Mouse (Mus musculus) heart, postnatal 4 days (tissue): ENCODE results near the gene Gm10803. TPM values are rescaled to one million over a fixed set of nuclear protein-coding genes. Genes with fewer than 3 reads are reported as not detected.

Experiments
- DNase-seq: peaks from one replicate; pipeline ENCODE4 v3.0.0; 2021
- total RNA-seq, 2 experiments: library from RNA; stranded (reverse); gene quantifications; 2 replicates each; pipeline ENCODE4 v1.2.3; 2021

Gm10803 gene
- total RNA-seq, 2 experiments from 2014 or later: not detected

DNA sequence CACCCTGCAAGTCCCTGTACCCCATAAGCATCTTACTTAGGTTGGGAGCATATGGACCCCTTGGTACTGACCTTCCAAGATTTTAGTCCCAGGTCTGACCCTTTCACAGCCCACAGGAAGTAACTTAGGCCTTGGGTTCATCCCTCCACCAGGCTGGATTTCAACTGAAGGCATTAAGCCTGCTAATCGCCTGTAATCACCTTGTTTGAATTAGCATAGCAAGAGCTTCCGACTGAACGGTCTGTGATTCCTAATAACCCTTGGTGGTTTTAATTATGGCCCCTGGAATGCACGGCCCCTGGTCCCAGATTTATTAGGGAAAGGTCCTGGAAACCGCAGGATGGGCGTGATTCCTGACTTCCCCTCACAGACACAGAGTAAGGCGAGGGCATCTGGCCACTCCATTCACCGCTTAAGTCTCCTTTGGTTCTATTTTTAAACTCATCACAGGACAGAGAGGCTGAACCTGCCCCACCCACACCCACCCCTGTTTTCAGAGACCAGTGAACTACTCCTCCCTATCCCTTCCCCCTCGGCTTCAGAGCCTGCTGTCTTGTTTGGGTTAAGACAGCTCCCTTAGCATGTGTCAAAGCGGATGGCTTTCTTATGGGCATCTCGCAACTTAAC lies 31.9 kb downstream of the Gm10803 start:
- DNase-seq: no peak

DNA sequence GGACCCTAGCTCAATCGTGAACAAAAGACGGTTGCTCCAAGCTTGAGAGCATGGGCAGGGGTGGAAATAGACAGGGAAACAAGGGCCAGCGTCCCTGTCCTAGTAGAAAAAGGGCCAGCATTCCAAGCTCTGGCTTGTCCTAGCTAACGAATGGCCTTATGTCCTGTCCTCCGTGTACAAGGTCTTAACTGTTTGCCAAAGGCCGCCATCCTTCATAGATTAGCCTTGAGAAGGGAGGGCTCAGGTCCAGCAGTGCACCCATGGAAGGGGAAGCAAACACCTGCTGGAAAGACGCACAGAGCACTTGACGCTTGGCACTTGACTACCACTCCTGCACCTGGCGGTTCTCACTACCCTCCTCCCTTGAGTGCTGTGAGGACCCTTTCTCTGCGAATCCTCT lies 32.8 kb downstream of the Gm10803 start:
- DNase-seq: no peak

DNA sequence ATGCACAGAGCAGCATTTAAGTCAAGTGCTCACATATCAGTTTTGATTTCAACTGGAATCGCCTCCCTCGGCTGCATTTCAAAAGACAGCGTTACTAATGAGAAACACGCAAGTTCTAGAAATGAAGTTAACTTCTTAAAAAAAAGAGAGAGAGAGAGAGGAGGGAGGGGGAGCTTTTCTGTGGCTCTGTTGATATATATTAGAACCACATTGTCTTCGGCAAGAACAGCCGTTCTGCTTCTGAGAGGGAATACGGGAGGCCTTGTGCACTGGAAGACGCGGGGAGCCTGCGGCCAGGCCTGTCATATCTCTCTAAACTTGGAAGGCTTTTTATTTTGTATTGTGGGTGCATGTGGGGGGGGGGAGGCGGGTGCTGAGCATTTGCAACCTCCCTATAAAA lies 36.8 kb downstream of the Gm10803 start:
- no peak for DNase-seq

DNA sequence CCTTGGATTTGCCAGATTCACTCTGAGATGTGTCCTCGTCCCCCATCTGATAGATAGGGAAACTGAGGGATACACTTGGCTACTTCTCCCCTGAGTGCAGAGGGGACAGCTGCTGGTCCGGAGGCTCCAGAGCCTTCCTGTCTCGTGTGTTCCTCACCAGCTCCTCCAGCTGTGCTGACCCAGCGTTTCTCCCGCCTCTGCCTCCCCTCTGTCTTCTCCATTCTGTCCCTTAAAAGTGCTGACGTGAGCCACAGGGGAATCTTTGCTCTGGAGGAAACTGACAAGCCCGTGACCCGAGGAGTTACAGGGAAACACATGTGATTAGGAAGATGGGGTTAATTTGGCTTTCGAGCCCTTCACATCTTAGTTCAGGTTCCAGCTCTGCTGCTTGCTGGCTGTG lies 39.4 kb downstream of the Gm10803 start:
- DNase-seq: peak; percentile 29

DNA sequence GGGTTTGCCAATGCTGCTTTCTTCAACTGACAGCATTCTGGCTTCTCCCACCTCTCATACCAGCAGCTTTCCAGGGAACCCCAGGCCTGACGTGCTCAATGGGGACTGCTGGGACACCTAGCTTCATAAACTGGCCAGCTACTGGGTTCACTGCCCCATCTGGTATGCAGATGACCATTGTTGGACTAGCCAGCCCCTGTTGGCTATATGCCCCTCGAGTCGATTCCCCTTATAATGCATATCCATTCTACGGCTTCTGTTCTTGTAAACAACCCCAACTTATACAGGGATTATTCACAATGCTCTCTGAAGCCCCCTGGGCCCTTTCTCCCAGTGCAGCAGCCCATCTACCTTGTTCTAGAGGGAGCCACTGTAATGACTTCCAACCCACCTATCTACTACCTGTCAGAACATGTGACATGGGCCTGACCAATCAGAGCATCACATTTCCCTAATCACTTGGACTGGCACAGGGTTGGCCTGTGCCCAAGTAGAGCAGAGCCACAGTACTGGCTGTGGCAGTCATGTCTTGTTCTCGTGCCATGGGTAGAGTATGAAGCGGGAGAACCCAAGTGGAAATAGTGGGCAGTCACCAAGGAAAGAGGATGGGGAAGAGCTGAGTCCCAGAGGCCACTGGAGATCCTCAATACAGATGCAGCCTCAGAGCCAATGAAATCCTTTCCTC lies 44.4 kb downstream of the Gm10803 start:
- DNase-seq: no peak

DNA sequence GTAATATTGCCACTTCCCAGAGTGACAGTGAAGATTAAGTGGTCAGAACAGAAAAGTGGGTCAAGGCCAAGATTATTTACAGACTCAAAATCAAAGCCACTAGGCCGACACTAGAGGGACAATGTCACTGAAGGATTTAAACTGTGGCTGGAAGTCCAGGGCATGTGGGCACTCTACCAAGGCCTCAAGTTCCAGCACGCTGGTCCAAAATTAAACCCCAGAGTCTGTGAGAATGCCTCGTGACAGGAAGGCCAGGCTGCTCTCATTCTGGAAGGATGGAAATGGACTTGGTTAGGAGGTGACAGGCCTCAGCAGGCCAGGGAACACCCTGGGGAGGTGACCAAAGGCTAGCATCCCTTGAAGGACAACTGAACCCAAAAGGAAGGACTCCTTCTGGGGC lies 48.4 kb downstream of the Gm10803 start:
- DNase-seq: peak; percentile 17

DNA sequence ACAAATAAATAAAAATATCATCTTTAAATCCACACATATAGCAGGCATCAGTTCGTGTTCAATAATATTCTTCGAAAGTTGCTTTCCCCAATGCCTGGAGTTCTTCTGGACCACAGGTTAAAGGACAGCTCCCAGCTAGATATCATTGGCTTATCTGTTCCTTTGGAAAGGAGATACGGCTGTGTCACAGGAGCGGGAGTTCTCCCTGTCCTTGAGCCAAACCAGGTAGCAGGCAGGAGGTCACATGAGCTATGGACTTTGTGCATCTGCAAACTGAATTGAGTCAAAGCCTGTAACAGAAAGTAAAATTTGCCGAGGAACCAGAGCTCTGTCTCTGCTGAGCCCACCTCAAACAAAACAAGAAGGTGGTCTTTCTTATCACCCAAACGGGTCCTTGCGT lies 52.7 kb downstream of the Gm10803 start:
- no peak for DNase-seq

Other genes with a start within 250 kb of the Gm10803 start
- 10 to 100 TPM; 60.2 to 64.7 TPM for gene Tspan18, start 226.1 kb upstream of the Gm10803 start, total RNA-seq
- gene Cd82, start 97.4 kb upstream of the Gm10803 start, total RNA-seq: 10 to 100 TPM; 18.4 to 19.7 TPM
- gene Alx4, start 81.8 kb downstream of the Gm10803 start, total RNA-seq: under 1 TPM; 0.09 to 0.21 TPM